Mouse (Mus musculus) E14TG2a.4 (cell line): ENCODE measurements around the gene Dnaja3.

Experiments
- H3K27me3 ChIP-seq: 2 replicates; pipeline ENCODE4 v1.6.1; 2014; ENCODE audit warnings: low read length, control low read depth; ENCODE audit not compliant: insufficient read depth
- H3K36me3 ChIP-seq: 2 replicates; pipeline ENCODE4 v1.6.1; 2014; ENCODE audit warnings: low read length, control low read depth; ENCODE audit not compliant: insufficient read depth
- H3K4me1 ChIP-seq: replicated peaks from 2 replicates; pipeline ENCODE4 v1.6.1; 2014; ENCODE audit warnings: low read depth, low read length, control low read depth
- H3K4me3 ChIP-seq: replicated peaks from 2 replicates; pipeline ENCODE4 v1.5.1; 2014; ENCODE audit warnings: mild to moderate bottlenecking, low read length
- H3K9me3 ChIP-seq: 2 replicates; pipeline ENCODE4 v1.6.1; 2014; ENCODE audit warnings: low read length, control low read depth
- CTCF ChIP-seq: conservative IDR thresholded peaks from 2 replicates; pipeline ENCODE4 v1.5.1; 2014; ENCODE audit warnings: low read length
- NANOG ChIP-seq: IDR thresholded peaks from 2 replicates; pipeline ENCODE4 v1.6.1; 2014; ENCODE audit warnings: borderline replicate concordance, low read length, mixed read lengths
- POU5F1 ChIP-seq: IDR thresholded peaks from 2 replicates; pipeline ENCODE4 v1.6.1; 2014; ENCODE audit warnings: low read length, borderline replicate concordance

The Dnaja3 gene

GRCm38 (mm10) chr16:4633661-4634060 is 6.1 kb upstream of the Dnaja3 start:
- Histone ChIP-seq H3K27me3 (no peaks in the 10 kb centered on the region), H3K9me3 (no peaks in the 10 kb centered on the region), H3K4me1 (peaks cover 66% of the 10 kb centered on the region), H3K36me3 (peaks cover 65% of the 10 kb centered on the region), H3K4me3 (no peak overlapping the region)
- TF ChIP-seq CTCF, result no peak
- TF ChIP-seq POU5F1, result no peak
- no peak for TF ChIP-seq NANOG

- TF ChIP-seq NANOG (no peak), CTCF (no peak), POU5F1 (no peak)
- no peak overlapping the region for H3K4me3 ChIP-seq
- H3K27me3 ChIP-seq, result no peaks in the 10 kb centered on the region
- peaks cover 63% of the 10 kb centered on the region for H3K4me1 ChIP-seq
- no peaks in the 10 kb centered on the region for H3K9me3 ChIP-seq
- peaks cover 55% of the 10 kb centered on the region for H3K36me3 ChIP-seq
Measured at GRCm38 (mm10) chr16:4634681-4635080, 5.1 kb upstream of the Dnaja3 start.

GRCm38 (mm10) chr16:4635760-4636159 is 4.0 kb upstream of the Dnaja3 start:
- no peaks in the 10 kb centered on the region for H3K9me3 ChIP-seq
- H3K36me3 ChIP-seq, result peaks cover 45% of the 10 kb centered on the region
- no peak overlapping the region for H3K4me3 ChIP-seq
- TF ChIP-seq CTCF, result no peak
- TF ChIP-seq POU5F1, result no peak
- no peak for TF ChIP-seq NANOG
- peaks cover 2% of the 10 kb centered on the region for H3K27me3 ChIP-seq
- peaks cover 59% of the 10 kb centered on the region for H3K4me1 ChIP-seq

- peaks cover 69% of the 10 kb centered on the region for H3K4me1 ChIP-seq
- H3K27me3 ChIP-seq, result peaks cover 8% of the 10 kb centered on the region
- peaks cover 29% of the 10 kb centered on the region for H3K36me3 ChIP-seq
- no peak overlapping the region for H3K4me3 ChIP-seq
- TF ChIP-seq NANOG (no peak), CTCF (no peak), POU5F1 (no peak)
- H3K9me3 ChIP-seq, result no peaks in the 10 kb centered on the region
Measured at GRCm38 (mm10) chr16:4638891-4639390, 848 bp upstream of the Dnaja3 start.

- H3K9me3 ChIP-seq, result no peaks in the 10 kb centered on the region
- TF ChIP-seq NANOG (no peak), POU5F1 (no peak), CTCF (no peak)
Measured at GRCm38 (mm10) chr16:4640267-4641005, 647 bp downstream of the Dnaja3 start.

GRCm38 (mm10) chr16:4641119-4641838 is 1.5 kb downstream of the Dnaja3 start:
- TF ChIP-seq POU5F1 (no peak), CTCF (no peak)
- Histone ChIP-seq H3K27me3 (peaks cover 8% of the 10 kb centered on the region), H3K4me1 (peaks cover 50% of the 10 kb centered on the region), H3K9me3 (no peaks in the 10 kb centered on the region), H3K36me3 (peaks cover 30% of the 10 kb centered on the region), H3K4me3 (peak overlapping the region; percentile 85; the same call in 1 of the 2 replicates)

More at GRCm38 (mm10) chr16:4640267-4641005, 647 bp downstream of the Dnaja3 start:
- peaks cover 58% of the 10 kb centered on the region for H3K4me1 ChIP-seq
- peaks cover 8% of the 10 kb centered on the region for H3K27me3 ChIP-seq
- H3K4me3 ChIP-seq, result peak overlapping the region; percentile 85
- peaks cover 23% of the 10 kb centered on the region for H3K36me3 ChIP-seq

GRCm38 (mm10) chr16:4642190-4642589 is 2.4 kb downstream of the Dnaja3 start:
- peaks cover 8% of the 10 kb centered on the region for H3K27me3 ChIP-seq
- peaks cover 55% of the 10 kb centered on the region for H3K4me1 ChIP-seq
- peak overlapping the region; percentile 41 for H3K4me3 ChIP-seq
- no peak for TF ChIP-seq POU5F1
- no peaks in the 10 kb centered on the region for H3K9me3 ChIP-seq
- peaks cover 34% of the 10 kb centered on the region for H3K36me3 ChIP-seq

- Histone ChIP-seq H3K36me3 (peaks cover 41% of the 10 kb centered on the region), H3K4me3 (no peak overlapping the region), H3K27me3 (peaks cover 8% of the 10 kb centered on the region), H3K4me1 (peaks cover 62% of the 10 kb centered on the region), H3K9me3 (no peaks in the 10 kb centered on the region)
- TF ChIP-seq CTCF (no peak), POU5F1 (no peak), NANOG (no peak)
Measured at GRCm38 (mm10) chr16:4642937-4643336, 3.1 kb downstream of the Dnaja3 start.

- Histone ChIP-seq H3K27me3 (peaks cover 8% of the 10 kb centered on the region), H3K4me3 (no peak overlapping the region), H3K4me1 (peaks cover 71% of the 10 kb centered on the region), H3K9me3 (no peaks in the 10 kb centered on the region), H3K36me3 (peaks cover 42% of the 10 kb centered on the region)
- no peak for TF ChIP-seq CTCF
- no peak for TF ChIP-seq POU5F1
- TF ChIP-seq NANOG, result no peak
Measured at GRCm38 (mm10) chr16:4643670-4644419, 4.1 kb downstream of the Dnaja3 start.
